Mouse (Mus musculus) heart, embryonic 10.5 days (tissue): ENCODE measurements around the gene Tinagl1. TPM values are rescaled to one million over a fixed set of nuclear protein-coding genes. Genes with fewer than 3 reads are reported as not detected.

Source experiments
- DNase-seq: peaks from one replicate; pipeline ENCODE4 v3.0.0-alpha.2; 2017; ENCODE audit warnings: low spot score
- H3K27ac ChIP-seq: fragments of 300-500 bp; sonication (generic); 2 replicates; pipeline ENCODE4 v1.5.1; 2016; ENCODE audit warnings: mild to moderate bottlenecking
- H3K27me3 ChIP-seq: fragments of 300-500 bp; sonication (generic); 2 replicates; pipeline ENCODE4 v1.6.1; 2016; ENCODE audit warnings: mild to moderate bottlenecking; ENCODE audit not compliant: poor library complexity, insufficient read depth, severe bottlenecking
- H3K36me3 ChIP-seq: fragments of 300-500 bp; sonication (generic); 2 replicates; pipeline ENCODE4 v1.6.1; 2016; ENCODE audit warnings: mild to moderate bottlenecking, moderate library complexity
- H3K4me1 ChIP-seq: fragments of 300-500 bp; sonication (generic); 2 replicates; pipeline ENCODE4 v1.6.1; 2016; ENCODE audit warnings: mild to moderate bottlenecking
- H3K4me3 ChIP-seq: fragments of 300-500 bp; sonication (generic); 2 replicates; pipeline ENCODE4 v1.5.1; 2016; ENCODE audit warnings: mild to moderate bottlenecking, moderate library complexity
- H3K9me3 ChIP-seq: fragments of 300-500 bp; sonication (generic); 2 replicates; pipeline ENCODE4 v1.6.1; 2016; ENCODE audit warnings: mild to moderate bottlenecking, moderate library complexity
- WGBS: fragments of 180-500 bp; shearing (Covaris S2); methylation state at CpG from one replicate; pipeline ENCODE4 v1.1.7; 2016; 5-methylcytosine and 5-hydroxymethylcytosine counted together
- polyA plus RNA-seq: library from polyadenylated mRNA; unstranded; fragments of >200 nt; fragmentation: Nextera tagmentation; extraction: Ambion mirVana; gene quantifications from 2 replicates; pipeline ENCODE4 v1.2.1, GENCODE M21; 2016

Gene Tinagl1
- polyA plus RNA-seq, 1 experiment from 2014 or later, result 39.0 TPM

DNA sequence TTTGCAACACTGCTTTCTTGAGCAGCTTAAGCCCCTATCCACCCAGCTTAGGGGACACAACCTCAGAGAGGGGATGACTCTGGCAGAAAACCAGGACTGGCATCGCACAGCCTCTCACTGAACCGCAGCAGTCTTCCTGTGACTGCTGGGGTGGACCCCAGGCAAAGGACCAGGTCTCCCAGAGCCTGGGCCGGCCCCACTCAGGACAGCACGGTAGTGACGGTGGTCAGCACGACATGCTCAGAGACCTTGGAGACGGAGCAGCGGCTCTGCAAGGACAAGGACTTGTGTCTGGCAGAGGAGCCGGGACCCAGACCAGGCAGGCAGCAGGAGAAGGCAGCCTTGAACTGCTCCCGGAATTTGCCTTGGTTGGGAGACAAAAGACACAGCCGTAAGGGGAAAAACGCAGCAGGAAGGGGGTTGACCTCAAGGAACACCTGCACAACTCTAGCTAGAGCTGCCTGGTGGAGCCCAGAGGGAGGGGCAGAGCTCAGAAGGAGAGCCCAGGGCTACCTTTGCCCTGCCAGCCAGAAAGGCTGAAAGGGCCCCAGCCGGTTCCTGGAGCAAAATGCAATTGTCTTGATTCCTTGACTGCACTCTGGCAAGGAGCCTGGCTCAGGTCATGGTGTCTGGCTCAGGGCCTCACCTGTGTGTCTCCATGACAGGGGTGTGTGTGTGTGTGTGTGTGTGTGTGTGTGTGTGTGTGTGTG, 44.1 kb downstream of the Tinagl1 start:
- peaks cover 51% of the 10 kb centered on the region for H3K4me1 ChIP-seq
- H3K36me3 ChIP-seq, result peaks cover 24% of the 10 kb centered on the region
- DNase-seq, result no peak
- H3K9me3 ChIP-seq, result no peaks in the 10 kb centered on the region
- H3K4me3 ChIP-seq, result no peak overlapping the region
- WGBS, result 59% methylated on average over 13 of the region's 13 CpGs
- H3K27me3 ChIP-seq, result peaks cover 35% of the 10 kb centered on the region
- H3K27ac ChIP-seq, result no peak overlapping the region

- H3K9me3 ChIP-seq, result no peaks in the 10 kb centered on the region
- H3K27ac ChIP-seq, result no peak overlapping the region
- 87% methylated on average over 10 of the region's 10 CpGs for WGBS
- H3K4me1 ChIP-seq, result peaks cover 44% of the 10 kb centered on the region
- peaks cover 31% of the 10 kb centered on the region for H3K36me3 ChIP-seq
- no peak overlapping the region for H3K4me3 ChIP-seq
- peaks cover 28% of the 10 kb centered on the region for H3K27me3 ChIP-seq
- DNase-seq, result no peak
Observed at GRCm38 (mm10) chr4:130130082-130130481, 44.8 kb downstream of the Tinagl1 start.

DNA sequence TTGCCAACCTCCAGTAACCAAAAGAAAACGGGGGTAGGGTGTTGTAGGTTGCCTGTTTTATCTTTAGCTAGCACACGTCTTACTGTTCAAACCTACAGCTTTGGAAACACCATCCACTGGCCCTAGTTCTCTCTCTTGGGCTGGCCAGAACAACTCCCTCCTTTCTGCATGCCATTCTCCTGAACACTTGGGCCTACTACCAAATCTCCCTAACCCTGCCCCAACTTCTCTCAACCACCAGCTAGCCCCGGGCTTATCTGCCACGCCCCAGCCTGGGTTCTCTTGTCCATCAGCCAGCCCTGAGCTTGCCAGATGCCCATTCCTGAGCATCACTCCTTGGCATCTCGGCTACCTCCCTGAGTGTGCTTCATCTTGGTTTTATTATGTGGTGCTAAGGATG, 46.0 kb downstream of the Tinagl1 start:
- peaks cover 25% of the 10 kb centered on the region for H3K27me3 ChIP-seq
- H3K4me1 ChIP-seq, result peaks cover 40% of the 10 kb centered on the region
- DNase-seq, result no peak
- H3K36me3 ChIP-seq, result peaks cover 43% of the 10 kb centered on the region
- no peak overlapping the region for H3K4me3 ChIP-seq
- 66% methylated on average over 5 of the region's 5 CpGs for WGBS
- H3K27ac ChIP-seq, result no peak overlapping the region
- H3K9me3 ChIP-seq, result no peaks in the 10 kb centered on the region

- WGBS, result 78% methylated on average over 5 of the region's 5 CpGs
Observed at GRCm38 (mm10) chr4:130125935-130126334, 49.0 kb downstream of the Tinagl1 start.

DNA sequence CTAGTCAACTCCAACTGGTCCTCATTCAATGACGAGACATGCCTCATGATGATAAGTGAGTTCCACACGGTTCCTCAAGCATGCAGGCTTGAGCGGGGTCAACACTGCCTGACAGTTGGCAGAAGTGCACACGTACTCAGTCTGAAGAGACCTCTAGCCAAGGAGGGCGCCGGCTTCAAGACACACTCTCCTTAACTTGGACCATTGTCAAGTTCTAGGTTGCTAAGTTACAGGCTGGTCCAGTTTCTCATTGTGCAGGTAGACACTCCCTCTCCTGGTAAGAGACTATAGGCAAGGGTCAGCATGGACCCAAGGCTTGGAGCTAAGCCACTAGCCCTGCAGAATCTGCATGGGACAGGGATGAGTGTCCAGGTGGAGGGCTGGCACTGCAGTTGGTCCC, 49.8 kb downstream of the Tinagl1 start:
- Histone ChIP-seq H3K27me3 (no peaks in the 10 kb centered on the region; the same call in 1 of the 2 replicates), H3K4me3 (no peak overlapping the region), H3K36me3 (peaks cover 71% of the 10 kb centered on the region), H3K4me1 (peaks cover 42% of the 10 kb centered on the region), H3K9me3 (no peaks in the 10 kb centered on the region), H3K27ac (no peak overlapping the region)
- WGBS, result 90% methylated on average over 6 of the region's 6 CpGs
- DNase-seq, result no peak

More at GRCm38 (mm10) chr4:130125935-130126334, 49.0 kb downstream of the Tinagl1 start:
- Histone ChIP-seq H3K36me3 (peaks cover 71% of the 10 kb centered on the region), H3K9me3 (no peaks in the 10 kb centered on the region), H3K27me3 (peaks cover under 1% of the 10 kb centered on the region; the same call in 1 of the 2 replicates), H3K4me1 (peaks cover 43% of the 10 kb centered on the region), H3K27ac (no peak overlapping the region), H3K4me3 (no peak overlapping the region)
- no peak for DNase-seq

GRCm38 (mm10) chr4:130124110-130124509, 50.8 kb downstream of the Tinagl1 start:
- Histone ChIP-seq H3K4me1 (peaks cover 32% of the 10 kb centered on the region), H3K36me3 (peaks cover 71% of the 10 kb centered on the region), H3K27ac (no peak overlapping the region), H3K4me3 (no peak overlapping the region), H3K27me3 (no peaks in the 10 kb centered on the region), H3K9me3 (no peaks in the 10 kb centered on the region)
- 92% methylated on average over 4 of the region's 4 CpGs for WGBS
- no peak for DNase-seq

DNA sequence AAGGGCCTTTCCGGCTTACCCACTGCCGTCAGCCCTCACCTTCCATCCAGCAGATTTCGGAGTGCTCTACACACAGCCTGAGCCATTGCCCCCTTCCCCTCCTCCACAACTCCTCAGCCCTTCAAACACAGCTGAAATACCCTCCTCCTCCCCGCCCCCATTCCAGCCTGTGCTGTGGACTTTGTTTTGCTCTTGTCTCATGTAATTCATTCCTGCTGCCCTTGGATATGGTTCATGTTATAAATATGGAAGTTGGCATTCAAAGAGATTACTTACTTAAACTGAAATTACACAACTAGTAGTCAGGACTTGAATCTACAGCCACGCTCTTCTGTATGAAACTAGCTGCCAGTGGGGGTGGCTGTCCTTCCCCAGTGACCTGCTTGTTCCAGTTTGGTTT, 51.9 kb downstream of the Tinagl1 start:
- H3K4me1 ChIP-seq, result peaks cover 21% of the 10 kb centered on the region
- 87% methylated on average over 5 of the region's 5 CpGs for WGBS
- DNase-seq, result no peak
- peaks cover 69% of the 10 kb centered on the region for H3K36me3 ChIP-seq
- H3K27ac ChIP-seq, result no peak overlapping the region
- H3K4me3 ChIP-seq, result no peak overlapping the region
- H3K27me3 ChIP-seq, result no peaks in the 10 kb centered on the region
- no peaks in the 10 kb centered on the region for H3K9me3 ChIP-seq

- 67% methylated on average over 8 of the region's 8 CpGs for WGBS
- Histone ChIP-seq H3K36me3 (peaks cover 59% of the 10 kb centered on the region), H3K4me1 (peaks cover 21% of the 10 kb centered on the region), H3K27ac (no peak overlapping the region), H3K27me3 (no peaks in the 10 kb centered on the region), H3K4me3 (no peak overlapping the region), H3K9me3 (no peaks in the 10 kb centered on the region)
- no peak for DNase-seq
Observed at GRCm38 (mm10) chr4:130121560-130121959, 53.4 kb downstream of the Tinagl1 start.

GRCm38 (mm10) chr4:130120752-130121151, 54.2 kb downstream of the Tinagl1 start:
- H3K4me1 ChIP-seq, result peaks cover 21% of the 10 kb centered on the region
- H3K27me3 ChIP-seq, result no peaks in the 10 kb centered on the region
- no peak overlapping the region for H3K27ac ChIP-seq
- DNase-seq, result no peak
- peaks cover 51% of the 10 kb centered on the region for H3K36me3 ChIP-seq
- 52% methylated on average over 4 of the region's 4 CpGs for WGBS
- no peak overlapping the region for H3K4me3 ChIP-seq
- H3K9me3 ChIP-seq, result no peaks in the 10 kb centered on the region

Other genes with a start within 250 kb of the Tinagl1 start
- 0.46 and 0.59 TPM in 2 replicates for gene Spocd1, start 245.9 kb downstream of the Tinagl1 start, polyA plus RNA-seq
- gene Adgrb2, start 190.3 kb downstream of the Tinagl1 start, polyA plus RNA-seq, result 1.2 and 3.1 TPM in 2 replicates
- 11.0 and 11.7 TPM in 2 replicates for gene Col16a1, start 127.3 kb downstream of the Tinagl1 start, polyA plus RNA-seq
- 60.5 and 66.1 TPM in 2 replicates for gene Pef1, start 72.6 kb downstream of the Tinagl1 start, polyA plus RNA-seq
- gene Hcrtr1, start 35.8 kb downstream of the Tinagl1 start, polyA plus RNA-seq, result 0.12 and 0.43 TPM in 2 replicates
- not detected in 2 replicates for gene Gm853, start 47.3 kb upstream of the Tinagl1 start, polyA plus RNA-seq
- 5.4 and 12.1 TPM in 2 replicates for gene Serinc2, start 104.1 kb upstream of the Tinagl1 start, polyA plus RNA-seq
- 245 and 506 TPM in 2 replicates for gene Fabp3, start 133.5 kb upstream of the Tinagl1 start, polyA plus RNA-seq
- gene Gm10570, start 133.6 kb upstream of the Tinagl1 start, polyA plus RNA-seq, result 0.58 and 1.1 TPM in 2 replicates
- gene Zcchc17, start 184.8 kb upstream of the Tinagl1 start, polyA plus RNA-seq, result 52.7 and 55.3 TPM in 2 replicates
- 114 and 151 TPM in 2 replicates for gene Snrnp40, start 185.0 kb upstream of the Tinagl1 start, polyA plus RNA-seq